Mouse (Mus musculus): ENCODE measurements around the gene Polrmt.

Polrmt gene

GRCm38 (mm10) chr10:79738259-79738658 is 8.1 kb downstream of the Polrmt start:
- POLR2A ChIA-PET, result interaction anchor here in 2 of 4 experiments (0.6 to 2.2 kb wide), 18 partner anchors 8 to 170 kb away, joined by 3 to 9 read pairs (median 3); partner anchors contain the start of genes Ptbp1 (in 2 of the 2), Bsg (in 1 of the 2), Med16 (in 1 of the 2) and Polrmt (in 1 of the 2)
- CTCF ChIA-PET, result interaction anchor here in 2 of 4 experiments (0.8 to 3.3 kb wide), 16 partner anchors 9 to 290 kb away, joined by 3 to 22 read pairs (median 4); partner anchors contain the start of genes Bsg (in 1 of the 2), Madcam1 (in 1 of the 2) and Polrmt (in 1 of the 2)

- POLR2A ChIA-PET, result interaction anchor here in 2 of 4 experiments (0.6 to 1.4 kb wide), 6 partner anchors 12 to 117 kb away, joined by 3 to 6 read pairs (median 3); partner anchors contain the start of gene Ptbp1 (in 1 of the 2)
- CTCF ChIA-PET, result interaction anchor here in 3 of 4 experiments (0.7 to 1.1 kb wide), 7 partner anchors 8 to 43 kb away, joined by 3 to 5 read pairs (median 4); partner anchors contain the start of gene Bsg (in 1 of the 3)
Observed at GRCm38 (mm10) chr10:79736706-79737105, 9.7 kb downstream of the Polrmt start.

- POLR2A ChIA-PET, result interaction anchor here (0.5 to 3.1 kb wide), 22 partner anchors 9 to 1242 kb away, joined by 3 to 16 read pairs (median 3); partner anchors contain the start of genes Bsg (in 3 of the 4), Polrmt (in 2 of the 4), Gzmm (in 1 of the 4) and Ptbp1 (in 1 of the 4)
- CTCF ChIA-PET, result interaction anchor here in 3 of 4 experiments (0.6 to 2.1 kb wide), 10 partner anchors 18 to 132 kb away, joined by 3 to 8 read pairs (median 4); partner anchors contain the start of genes Bsg (in 1 of the 3) and Misp (in 1 of the 3)
Observed at GRCm38 (mm10) chr10:79735361-79735760, 11.0 kb downstream of the Polrmt start.

GRCm38 (mm10) chr10:79733847-79734246 is 12.5 kb downstream of the Polrmt start:
- ChIA-PET POLR2A (interaction anchor here in 3 of 4 experiments (0.6 to 3.1 kb wide), 11 partner anchors 9 to 657 kb away, joined by 3 to 16 read pairs (median 3); partner anchors contain the start of gene Polrmt (in 1 of the 3)), CTCF (interaction anchor here in 3 of 4 experiments (0.5 to 1.9 kb wide), 17 partner anchors 8 to 562 kb away, joined by 3 to 8 read pairs (median 3); partner anchors contain the start of genes Polrmt (in 2 of the 3) and Apc2 (in 1 of the 3))

- POLR2A ChIA-PET, result interaction anchor here in 2 of 4 experiments (0.5 to 3.1 kb wide), 10 partner anchors 11 to 210 kb away, joined by 3 to 16 read pairs (median 3); partner anchors contain the start of gene Polrmt (in 1 of the 2)
Observed at GRCm38 (mm10) chr10:79732500-79732899, 13.9 kb downstream of the Polrmt start.

GRCm38 (mm10) chr10:79729357-79729965 is 16.9 kb downstream of the Polrmt start:
- ChIA-PET CTCF (interaction anchor here (0.5 to 2.5 kb wide), 12 partner anchors 10 to 60 kb away, joined by 3 to 11 read pairs (median 4); partner anchors contain the start of genes Bsg (in 1 of the 4) and Hcn2 (in 1 of the 4)), POLR2A (interaction anchor here (0.5 to 3.6 kb wide), 19 partner anchors 9 to 243 kb away, joined by 3 to 14 read pairs (median 3); partner anchors contain the start of genes Bsg (in 2 of the 4), Cdc34 (in 2 of the 4), Hcn2 (in 1 of the 4) and Madcam1 (in 1 of the 4))

More at GRCm38 (mm10) chr10:79732500-79732899, 13.9 kb downstream of the Polrmt start:
- CTCF ChIA-PET, result interaction anchor here (0.9 to 1.9 kb wide), 8 partner anchors 9 to 86 kb away, joined by 4 to 8 read pairs (median 6); partner anchors contain the start of gene Polrmt (in 2 of the 4)

GRCm38 (mm10) chr10:79728323-79729249 is 17.8 kb downstream of the Polrmt start:
- CTCF ChIA-PET, result interaction anchor here (0.5 to 2.5 kb wide), 10 partner anchors 11 to 60 kb away, joined by 3 to 11 read pairs (median 4); partner anchors contain the start of genes Bsg (in 1 of the 4), Hcn2 (in 1 of the 4) and Polrmt (in 1 of the 4)
- POLR2A ChIA-PET, result interaction anchor here (0.7 to 3.6 kb wide), 20 partner anchors 9 to 125 kb away, joined by 3 to 14 read pairs (median 4); partner anchors contain the start of genes Bsg (in 2 of the 4), Cdc34 (in 1 of the 4), Hcn2 (in 1 of the 4) and Madcam1 (in 1 of the 4)

GRCm38 (mm10) chr10:79726090-79726489 is 20.3 kb downstream of the Polrmt start:
- POLR2A ChIA-PET, result interaction anchor here in 3 of 4 experiments (0.8 to 2.1 kb wide), 5 partner anchors 8 to 27 kb away, joined by 3 to 10 read pairs (median 4); partner anchors contain the start of gene Bsg (in 1 of the 3)
- CTCF ChIA-PET, result interaction anchor here (0.6 to 2.0 kb wide), 16 partner anchors 8 to 131 kb away, joined by 3 to 12 read pairs (median 3); partner anchors contain the start of gene Bsg (in 1 of the 4)

GRCm38 (mm10) chr10:79723692-79724091 is 22.7 kb downstream of the Polrmt start:
- CTCF ChIA-PET, result interaction anchor here in 2 of 4 experiments (0.5 to 1.1 kb wide), 2 partner anchors 11 to 488 kb away, joined by 3 read pairs; no protein-coding TSS in a partner anchor
- POLR2A ChIA-PET, result interaction anchor here in 1 of 4 experiments (1.1 to 1.3 kb wide), 2 partner anchors 10 to 13 kb away, joined by 3 to 4 read pairs; no protein-coding TSS in a partner anchor

- POLR2A ChIA-PET, result interaction anchor here in 2 of 4 experiments (0.8 to 1.1 kb wide), 3 partner anchors 9 to 131 kb away, joined by 3 to 4 read pairs (median 3); partner anchors contain the start of gene Ptbp1 (in 1 of the 2)
- CTCF ChIA-PET, result interaction anchor here in 3 of 4 experiments (0.5 to 1.6 kb wide), 4 partner anchors 11 to 489 kb away, joined by 3 to 5 read pairs (median 3); no protein-coding TSS in a partner anchor
Observed at GRCm38 (mm10) chr10:79723047-79723446, 23.3 kb downstream of the Polrmt start.

- CTCF ChIA-PET, result interaction anchor here in 3 of 4 experiments (0.5 to 1.3 kb wide), 3 partner anchors 9 to 80 kb away, joined by 3 to 4 read pairs (median 4); no protein-coding TSS in a partner anchor
- POLR2A ChIA-PET, result interaction anchor here in 2 of 4 experiments (1.0 to 2.1 kb wide), 3 partner anchors 12 to 133 kb away, joined by 3 to 6 read pairs (median 5); partner anchors contain the start of genes Bsg (in 1 of the 2) and Ptbp1 (in 1 of the 2)
Observed at GRCm38 (mm10) chr10:79721089-79721488, 25.3 kb downstream of the Polrmt start.

GRCm38 (mm10) chr10:79717640-79718357 is 28.6 kb downstream of the Polrmt start:
- CTCF ChIA-PET, result interaction anchor here (0.6 to 2.2 kb wide), 21 partner anchors 8 to 209 kb away, joined by 3 to 14 read pairs (median 5); partner anchors contain the start of genes Arid3a (in 1 of the 4) and Bsg (in 1 of the 4)
- POLR2A ChIA-PET, result interaction anchor here in 3 of 4 experiments (0.5 to 2.8 kb wide), 36 partner anchors 8 to 450 kb away, joined by 3 to 21 read pairs (median 5); partner anchors contain the start of genes Bsg (in 3 of the 3), Polrmt (in 2 of the 3), Ptbp1 (in 2 of the 3) and Cdc34 (in 1 of the 3)

GRCm38 (mm10) chr10:79716988-79717355 is 29.4 kb downstream of the Polrmt start:
- CTCF ChIA-PET, result interaction anchor here in 1 of 4 experiments (1.8 to 2.2 kb wide), 3 partner anchors 8 to 21 kb away, joined by 5 to 12 read pairs (median 6); no protein-coding TSS in a partner anchor
- POLR2A ChIA-PET, result interaction anchor here in 3 of 4 experiments (1.0 to 2.4 kb wide), 3 partner anchors 12 to 13 kb away, joined by 3 to 14 read pairs (median 8); partner anchors contain the start of gene Bsg (in 2 of the 3)

- POLR2A ChIA-PET, result interaction anchor here in 2 of 4 experiments (1.0 to 2.4 kb wide), 2 partner anchors 12 to 13 kb away, joined by 3 to 14 read pairs; partner anchors contain the start of gene Bsg (in 1 of the 2)
- CTCF ChIA-PET, result interaction anchor here in 1 of 4 experiments (1.8 to 2.2 kb wide), 3 partner anchors 8 to 21 kb away, joined by 5 to 12 read pairs (median 6); no protein-coding TSS in a partner anchor
Observed at GRCm38 (mm10) chr10:79716254-79716987, 30.0 kb downstream of the Polrmt start, which contains the start of gene Hcn2. Hcn2 (plus strand) TSS chr10:79716634.

Data from embryonic stem cell, embryonic (primary cell).